Mouse (Mus musculus) lung, postnatal 0 days (tissue): ENCODE data around the gene Srgap2.

Experiments used
- CTCF ChIP-seq: IDR thresholded peaks from 2 replicates; pipeline ENCODE4 v1.5.1; 2016; ENCODE audit warnings: antibody characterized with exemption, mild to moderate bottlenecking
- EP300 ChIP-seq: IDR thresholded peaks from 2 replicates; pipeline ENCODE4 v1.6.1; 2016; ENCODE audit warnings: antibody characterized with exemption, mild to moderate bottlenecking, control low read depth

- no peak for TF ChIP-seq CTCF
- TF ChIP-seq EP300, result no peak
Observed at GRCm38 (mm10) chr1:131475306-131475705, 51.8 kb downstream of the Srgap2 start.
